Mouse (Mus musculus) kidney, postnatal 0 days (tissue): ENCODE measurements at regions not wholly inside any gene's neighbourhood (a gene's known extent, or its start where the extent isn't known, plus 50 kb on each side); places are given as distances from the start of the nearest gene placed in this dataset.

Source experiments
- ATAC-seq: fragments of 200-750 bp; cut with Nextera tagmentation; replicated peaks from 2 replicates; pipeline ENCODE4 v1.8.0; 2017; ENCODE audit warnings: low read depth, moderate number of reproducible peaks, moderate TSS enrichment, moderate library complexity; ENCODE audit not compliant: low FRiP score
- DNase-seq: peaks from one replicate; pipeline ENCODE4 v3.0.0-alpha.2; 2016; ENCODE audit warnings: low spot score
- H3K27ac ChIP-seq: fragments of 300-500 bp; sonication (generic); 2 replicates; pipeline ENCODE4 v1.5.1; 2014; ENCODE audit warnings: mild to moderate bottlenecking
- H3K27me3 ChIP-seq: fragments of 300-500 bp; sonication (generic); 2 replicates; pipeline ENCODE4 v1.6.1; 2014; ENCODE audit warnings: low read length, mixed read lengths; ENCODE audit not compliant: insufficient read depth
- H3K36me3 ChIP-seq: fragments of 300-500 bp; sonication (generic); 2 replicates; pipeline ENCODE4 v1.6.1; 2014; ENCODE audit warnings: low read length, mixed read lengths; ENCODE audit not compliant: insufficient read depth
- H3K4me1 ChIP-seq: fragments of 300-500 bp; sonication (generic); replicated peaks from 2 replicates; pipeline ENCODE4 v1.6.1; 2014; ENCODE audit warnings: antibody characterized with exemption, low read length, mixed read lengths; ENCODE audit not compliant: insufficient read depth
- H3K4me2 ChIP-seq: fragments of 300-500 bp; sonication (generic); 2 replicates; pipeline ENCODE4 v1.6.1; 2014; ENCODE audit warnings: mild to moderate bottlenecking, low read length, moderate library complexity, mixed read lengths
- H3K4me3 ChIP-seq: fragments of 300-500 bp; sonication (generic); replicated peaks from 2 replicates; pipeline ENCODE4 v1.5.1; 2014; ENCODE audit warnings: low read depth, low read length
- H3K9ac ChIP-seq: fragments of 300-500 bp; sonication (generic); 2 replicates; pipeline ENCODE4 v1.6.1; 2014; ENCODE audit warnings: low read depth, low read length
- H3K9me3 ChIP-seq: fragments of 300-500 bp; sonication (generic); replicated peaks from 2 replicates; pipeline ENCODE4 v1.6.1; 2016; ENCODE audit warnings: low read length, inconsistent platforms, mixed read lengths
- CTCF ChIP-seq: IDR thresholded peaks from 2 replicates; pipeline ENCODE4 v1.5.1; 2016; ENCODE audit warnings: antibody characterized with exemption, low read depth, mild to moderate bottlenecking, moderate library complexity
- WGBS: fragments of 180-500 bp; shearing (Covaris S2); extraction: QIAGEN DNeasy Blood & Tissue Kit; methylation state at CpG from one replicate; pipeline ENCODE4 v1.1.7; 2014; 5-methylcytosine and 5-hydroxymethylcytosine counted together

GRCm38 (mm10) chr5:85285856-85286255, 779.5 kb downstream of the Cenpc1 start:
- H3K36me3 ChIP-seq: no peaks in the 10 kb centered on the region
- no peak overlapping the region for H3K4me2 ChIP-seq
- no peak for DNase-seq
- no peaks in the 10 kb centered on the region for H3K27me3 ChIP-seq
- WGBS: 82% methylated on average over 3 of the region's 3 CpGs
- no peak overlapping the region for H3K27ac ChIP-seq
- H3K4me3 ChIP-seq: no peak overlapping the region
- H3K9ac ChIP-seq: no peak overlapping the region
- TF ChIP-seq CTCF: no peak
- no peak for ATAC-seq
- no peaks in the 10 kb centered on the region for H3K9me3 ChIP-seq
- H3K4me1 ChIP-seq: no peaks in the 10 kb centered on the region

GRCm38 (mm10) chr5:85248453-85248852, 816.9 kb downstream of the Cenpc1 start:
- ATAC-seq (no peak), DNase-seq (no peak)
- no peaks in the 10 kb centered on the region for H3K4me1 ChIP-seq
- no peak overlapping the region for H3K27ac ChIP-seq
- TF ChIP-seq CTCF: no peak
- H3K9ac ChIP-seq: no peak overlapping the region
- H3K9me3 ChIP-seq: no peaks in the 10 kb centered on the region
- H3K36me3 ChIP-seq: no peaks in the 10 kb centered on the region
- no peak overlapping the region for H3K4me2 ChIP-seq
- H3K4me3 ChIP-seq: no peak overlapping the region
- H3K27me3 ChIP-seq: no peaks in the 10 kb centered on the region
- 60% methylated on average over 4 of the region's 4 CpGs for WGBS

- DNase-seq: no peak
- H3K9ac ChIP-seq: no peak overlapping the region
- H3K4me2 ChIP-seq: no peak overlapping the region
- no peak overlapping the region for H3K27ac ChIP-seq
- H3K9me3 ChIP-seq: no peaks in the 10 kb centered on the region
- no peaks in the 10 kb centered on the region for H3K4me1 ChIP-seq
- ATAC-seq: no peak
- no peak for TF ChIP-seq CTCF
- H3K27me3 ChIP-seq: no peaks in the 10 kb centered on the region
- no peaks in the 10 kb centered on the region for H3K36me3 ChIP-seq
- no peak overlapping the region for H3K4me3 ChIP-seq
Measured at GRCm38 (mm10) chr5:85240380-85240779, 823.2 kb upstream of the Epha5 start.

- 67% methylated on average over 3 of the region's 3 CpGs for WGBS
- Histone ChIP-seq H3K36me3 (no peaks in the 10 kb centered on the region), H3K4me1 (no peaks in the 10 kb centered on the region), H3K4me3 (no peak overlapping the region), H3K4me2 (no peak overlapping the region), H3K27ac (no peak overlapping the region), H3K9ac (no peak overlapping the region), H3K27me3 (no peaks in the 10 kb centered on the region), H3K9me3 (no peaks in the 10 kb centered on the region)
- DNase-seq (peak; percentile 2), ATAC-seq (no peak)
- no peak for TF ChIP-seq CTCF
Measured at GRCm38 (mm10) chr5:85239509-85240031, 822.4 kb upstream of the Epha5 start.
